Mouse (Mus musculus): ENCODE results near the gene Gabra6. TPM values are rescaled to one million over a fixed set of nuclear protein-coding genes. Genes with fewer than 3 reads are reported as not detected.

Gabra6 gene
- polyA plus RNA-seq, 1 experiment from 2014 or later: not detected

Other genes with a start within 250 kb of the Gabra6 start
- gene Gabra1, start 138.1 kb downstream of the Gabra6 start, polyA plus RNA-seq (2015; fragmentation: Nextera tagmentation; extraction: Ambion mirVana): 19.0 and 19.3 TPM in 2 replicates
- gene Gabrb2, start 98.7 kb upstream of the Gabra6 start, polyA plus RNA-seq (2015; fragmentation: Nextera tagmentation; extraction: Ambion mirVana): 19.9 and 21.7 TPM in 2 replicates